Comparison of ENCODE assay signal across 10 mouse cellular contexts in genomic region chr2:121308997-121309416, GRCm38 (mm10). TPM values are rescaled to one million over a fixed set of nuclear protein-coding genes. Genes with fewer than 3 reads are reported as not detected.
DNase-seq lines count a peak whose midpoint lies in the region; ATAC-seq and TF ChIP-seq lines count a peak whose summit lies in the region.
"Had no signal": no experiment of that assay in that cellular context is flagged by ENCODE, and none has a peak within 500 bp of the region (broad histone marks: within the 10 kb centered on the region; RNA-seq: fewer than 3 reads in every experiment).

No protein-coding gene starts in this region.

- DNase-seq in frontal cortex, adult 2 months (ENCODE audit: extremely low spot score in 1 of 2, low spot score in 1 of 2): no peak
- peak; percentile 27 for DNase-seq in kidney, adult 11 months
- DNase-seq in forebrain, postnatal 0 days: no peak
- no peak for DNase-seq in forebrain, embryonic 14.5 days (ENCODE audit: low spot score)
- DNase-seq in cerebellum, postnatal 10 days: no peak

- no peak for TF ChIP-seq CTCF in forebrain, postnatal 0 days (IDR thresholded peaks at IDR 0.05; ENCODE audit: low read depth)

- H3K9me3 ChIP-seq in embryonic facial prominence, embryonic 13.5 days: no peaks in the 10 kb centered on the region
- H3K9me3 ChIP-seq in lung, embryonic 15.5 days: no peaks in the 10 kb centered on the region
- no peaks in the 10 kb centered on the region for H3K9me3 ChIP-seq in forebrain, postnatal 0 days (ENCODE audit: low read length)
- no peaks in the 10 kb centered on the region for H3K9me3 ChIP-seq in forebrain, embryonic 14.5 days (replicated peaks; ENCODE audit: control insufficient read depth, low read length)

- 20% methylated on average over 5 of the region's 5 CpGs for WGBS in embryonic facial prominence, embryonic 13.5 days
- WGBS in lung, embryonic 15.5 days: 6% methylated on average over 5 of the region's 5 CpGs
- 51% methylated on average over 5 of the region's 5 CpGs for WGBS in forebrain, postnatal 0 days
- whole genome bisulfite sequencing in forebrain, embryonic 14.5 days: 51% methylated on average over 5 of the region's 5 CpGs

- 0 out of 2 replicates have a peak overlapping the region, but pooled peaks have one; percentile 21 for H3K9ac ChIP-seq in embryonic facial prominence, embryonic 13.5 days
- no peak overlapping the region for H3K9ac ChIP-seq in lung, embryonic 15.5 days
- H3K9ac ChIP-seq in forebrain, postnatal 0 days: no peak overlapping the region
- no peak overlapping the region for H3K9ac ChIP-seq in forebrain, embryonic 14.5 days (ENCODE audit: low read length)

- H3K4me1 ChIP-seq in embryonic facial prominence, embryonic 13.5 days: peaks cover 10% of the 10 kb centered on the region
- 0 out of 2 replicates have a peak, but pooled peaks cover 8% of the 10 kb centered on the region for H3K4me1 ChIP-seq in lung, embryonic 15.5 days
- no peaks in the 10 kb centered on the region for H3K4me1 ChIP-seq in forebrain, postnatal 0 days (ENCODE audit: insufficient read depth)
- no peaks in the 10 kb centered on the region for H3K4me1 ChIP-seq in forebrain, embryonic 14.5 days (ENCODE audit: control insufficient read depth, insufficient read depth, low read length)

- no peak overlapping the region; the same call in 1 of the 2 replicates for H3K27ac ChIP-seq in embryonic facial prominence, embryonic 13.5 days
- no peak overlapping the region for H3K27ac ChIP-seq in lung, embryonic 15.5 days
- no peak overlapping the region for H3K27ac ChIP-seq in forebrain, postnatal 0 days (ENCODE audit: low read depth, low read length)
- H3K27ac ChIP-seq in forebrain, embryonic 14.5 days (ENCODE audit: low read depth, low read length): no peak overlapping the region

- peak; percentile 42 for ATAC-seq in frontal cortex, adult (ENCODE audit: low TSS enrichment)
- ATAC-seq in embryonic facial prominence, embryonic 13.5 days (ENCODE audit: insufficient number of reproducible peaks, insufficient read depth, low FRiP score, low TSS enrichment, low read depth): no peak
- ATAC-seq in lung, embryonic 15.5 days (ENCODE audit: borderline replicate concordance, extremely low read depth, low FRiP score, low TSS enrichment): 0 out of 2 replicates have a peak, but pooled peaks have one; percentile 8
- no peak for ATAC-seq in forebrain, postnatal 0 days
- no peak for ATAC-seq in forebrain, embryonic 14.5 days

- peaks cover 35% of the 10 kb centered on the region for H3K36me3 ChIP-seq in embryonic facial prominence, embryonic 13.5 days
- no peaks in the 10 kb centered on the region for H3K36me3 ChIP-seq in lung, embryonic 15.5 days
- H3K36me3 ChIP-seq in forebrain, postnatal 0 days (ENCODE audit: insufficient read depth): peaks cover 49% of the 10 kb centered on the region
- H3K36me3 ChIP-seq in forebrain, embryonic 14.5 days (ENCODE audit: control insufficient read depth, insufficient read depth, low read length): peaks cover 60% of the 10 kb centered on the region

- H3K4me3 ChIP-seq in embryonic facial prominence, embryonic 13.5 days: no peak overlapping the region
- H3K4me3 ChIP-seq in lung, embryonic 15.5 days: 0 out of 2 replicates have a peak overlapping the region, but pooled peaks have one; percentile 12
- H3K4me3 ChIP-seq in forebrain, postnatal 0 days (ENCODE audit: low read depth, low read length): no peak overlapping the region
- H3K4me3 ChIP-seq in forebrain, embryonic 14.5 days (ENCODE audit: low read depth, low read length): no peak overlapping the region

- H3K27me3 ChIP-seq in embryonic facial prominence, embryonic 13.5 days: peaks cover 7% of the 10 kb centered on the region; the same call in 1 of the 2 replicates
- no peaks in the 10 kb centered on the region for H3K27me3 ChIP-seq in lung, embryonic 15.5 days
- H3K27me3 ChIP-seq in forebrain, postnatal 0 days (ENCODE audit: insufficient read depth, low read length): no peaks in the 10 kb centered on the region
- H3K27me3 ChIP-seq in forebrain, embryonic 14.5 days (replicated peaks; ENCODE audit: control insufficient read depth, insufficient read depth, low read length): no peaks in the 10 kb centered on the region
- H3K27me3 ChIP-seq: CH12.LX had no signal

- peak overlapping the region; percentile 45 for H3K4me2 ChIP-seq in embryonic facial prominence, embryonic 13.5 days
- H3K4me2 ChIP-seq in lung, embryonic 15.5 days: peak overlapping the region; percentile 40; the same call in 1 of the 2 replicates
- no peak overlapping the region for H3K4me2 ChIP-seq in forebrain, postnatal 0 days (ENCODE audit: low read depth)
- H3K4me2 ChIP-seq in forebrain, embryonic 14.5 days (ENCODE audit: low read length): no peak overlapping the region

RNA-seq across cellular contexts. Expression of gene Map1a, which starts 19.6 kb away (rescaled TPM):
- polyA plus RNA-seq in frontal cortex, adult 2 months (2012; rRNA removed): 212 and 218 TPM in 2 replicates
- 4.3 and 4.8 TPM in 2 replicates for polyA plus RNA-seq in embryonic facial prominence, embryonic 13.5 days (2015; fragmentation: Nextera tagmentation; extraction: Ambion mirVana)
- 3.5 TPM in 2 replicates for polyA plus RNA-seq in lung, embryonic 15.5 days (2015; fragmentation: Nextera tagmentation; extraction: Ambion mirVana)
- total RNA-seq in forebrain, postnatal 0 days (2014; rRNA removed): 75.6 and 76.0 TPM in 2 replicates
- 18.1 and 27.4 TPM in 2 replicates for polyA plus RNA-seq in forebrain, postnatal 0 days (2015; fragmentation: Nextera tagmentation; extraction: Ambion mirVana)
- polyA plus RNA-seq in forebrain, embryonic 14.5 days (2014; fragmentation: Nextera tagmentation; extraction: Ambion mirVana): 12.7 and 23.2 TPM in 2 replicates

RNA-seq across cellular contexts. Expression of gene Trp53bp1, which starts 37.8 kb away (rescaled TPM):
- 77.5 and 90.7 TPM in 2 replicates for polyA plus RNA-seq in frontal cortex, adult 2 months (2012; rRNA removed)
- 95.8 and 96.5 TPM in 2 replicates for polyA plus RNA-seq in embryonic facial prominence, embryonic 13.5 days (2015; fragmentation: Nextera tagmentation; extraction: Ambion mirVana)
- polyA plus RNA-seq in lung, embryonic 15.5 days (2015; fragmentation: Nextera tagmentation; extraction: Ambion mirVana): 61.6 and 66.8 TPM in 2 replicates
- 154 and 183 TPM in 2 replicates for total RNA-seq in forebrain, postnatal 0 days (2014; rRNA removed)
- 49.9 and 80.9 TPM in 2 replicates for polyA plus RNA-seq in forebrain, postnatal 0 days (2015; fragmentation: Nextera tagmentation; extraction: Ambion mirVana)
- polyA plus RNA-seq in forebrain, embryonic 14.5 days (2014; fragmentation: Nextera tagmentation; extraction: Ambion mirVana): 116 and 164 TPM in 2 replicates

RNA-seq across cellular contexts. Expression of gene Ppip5k1, which starts 46.2 kb away (rescaled TPM):
- polyA plus RNA-seq in frontal cortex, adult 2 months (2012; rRNA removed): 96.5 and 104 TPM in 2 replicates
- polyA plus RNA-seq in embryonic facial prominence, embryonic 13.5 days (2015; fragmentation: Nextera tagmentation; extraction: Ambion mirVana): 8.4 and 11.7 TPM in 2 replicates
- 10.0 and 12.3 TPM in 2 replicates for polyA plus RNA-seq in lung, embryonic 15.5 days (2015; fragmentation: Nextera tagmentation; extraction: Ambion mirVana)
- 11.1 and 12.4 TPM in 2 replicates for total RNA-seq in forebrain, postnatal 0 days (2014; rRNA removed)
- 10.9 and 13.6 TPM in 2 replicates for polyA plus RNA-seq in forebrain, postnatal 0 days (2015; fragmentation: Nextera tagmentation; extraction: Ambion mirVana)
- 10.1 and 11.6 TPM in 2 replicates for polyA plus RNA-seq in forebrain, embryonic 14.5 days (2014; fragmentation: Nextera tagmentation; extraction: Ambion mirVana)

RNA-seq across cellular contexts. Expression of gene Ckmt1, which starts 48.5 kb away (rescaled TPM):
- 224 and 248 TPM in 2 replicates for polyA plus RNA-seq in frontal cortex, adult 2 months (2012; rRNA removed)
- polyA plus RNA-seq in embryonic facial prominence, embryonic 13.5 days (2015; fragmentation: Nextera tagmentation; extraction: Ambion mirVana): 12.9 and 19.7 TPM in 2 replicates
- 2.8 and 3.6 TPM in 2 replicates for polyA plus RNA-seq in lung, embryonic 15.5 days (2015; fragmentation: Nextera tagmentation; extraction: Ambion mirVana)
- 73.2 and 77.4 TPM in 2 replicates for total RNA-seq in forebrain, postnatal 0 days (2014; rRNA removed)
- polyA plus RNA-seq in forebrain, postnatal 0 days (2015; fragmentation: Nextera tagmentation; extraction: Ambion mirVana): 69.3 and 80.6 TPM in 2 replicates
- 19.8 and 24.7 TPM in 2 replicates for polyA plus RNA-seq in forebrain, embryonic 14.5 days (2014; fragmentation: Nextera tagmentation; extraction: Ambion mirVana)
- total RNA-seq: gastrocnemius, postnatal 36 days had no signal

Comparison
In these comparisons a context has a peak if more than half of its experiments do, and no peak if none do; other contexts are left out.
1. ATAC-seq: peak in frontal cortex, adult (single experiment) and lung, embryonic 15.5 days (single experiment); none in embryonic facial prominence, embryonic 13.5 days (single experiment), forebrain, postnatal 0 days (single experiment) and forebrain, embryonic 14.5 days (single experiment).
2. H3K4me2 ChIP-seq: peak in embryonic facial prominence, embryonic 13.5 days (single experiment) and lung, embryonic 15.5 days (single experiment); none in forebrain, postnatal 0 days (single experiment) and forebrain, embryonic 14.5 days (single experiment).